Mouse (Mus musculus): ENCODE measurements around the gene Tmem106c.

- no peak for TF ChIP-seq CTCF (IDR thresholded peaks at IDR 0.05; ENCODE audit: low read depth)
- no peak for TF ChIP-seq EP300 (IDR thresholded peaks at IDR 0.05; ENCODE audit: low read depth)
These were observed 49.7 kb upstream of the Tmem106c start for GRCm38 (mm10) chr15:97914331-97914747.

Measured in liver, postnatal 0 days (tissue).